Mouse (Mus musculus): ENCODE results near the gene Gm12166.
A peak's percentile ranks its signal among the peaks of the same experiment; 100 is the strongest.
"Not testable (repeated sequence)": the region's sequence is repeated elsewhere in the genome, so short reads cannot be mapped to it uniquely, and the experiment has no call there.

The Gm12166 gene

GRCm38 (mm10) chr11:46054911-46055895 is 3.1 kb upstream of the Gm12166 start:
- no peak for DNase-seq

DNA sequence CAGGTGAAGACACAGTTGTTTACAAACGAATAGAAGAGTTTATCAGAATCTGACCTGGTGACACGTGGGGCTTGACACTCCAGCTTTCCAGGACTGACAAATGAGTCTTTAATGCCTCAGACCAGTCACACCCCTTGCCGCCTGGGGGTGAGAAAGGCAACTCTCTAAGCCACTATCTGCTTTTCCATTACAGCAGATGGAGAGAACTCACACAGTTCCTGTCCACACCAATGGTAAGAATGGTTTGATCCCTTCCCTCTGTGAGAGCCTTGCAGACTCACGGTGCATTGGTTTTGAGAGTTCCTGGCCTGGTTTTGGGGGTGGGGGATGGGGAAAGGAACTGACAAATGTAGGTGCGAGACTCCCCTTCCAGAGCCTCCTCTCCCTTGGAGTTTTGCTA is 2.2 kb upstream of the Gm12166 start:
- DNase-seq: no peak

DNA sequence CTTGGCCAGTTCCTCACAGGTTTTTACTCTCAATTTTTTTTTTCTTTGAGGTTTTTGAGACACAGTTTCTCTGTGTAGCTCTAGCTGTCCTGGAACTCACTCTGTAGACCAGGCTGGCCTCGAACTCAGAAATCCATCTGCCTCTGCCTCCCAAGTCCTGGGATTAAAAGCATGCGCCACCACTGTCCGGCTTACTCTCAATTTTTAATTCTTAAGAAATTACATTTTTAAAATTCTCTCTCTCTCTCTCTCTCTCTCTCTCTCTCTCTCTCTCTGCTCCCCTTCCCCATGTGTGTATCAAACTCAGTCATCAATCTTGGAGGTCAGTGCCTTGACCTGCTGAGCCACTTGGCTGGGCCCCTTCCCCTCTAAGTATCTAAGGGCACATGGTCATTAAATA is 1.3 kb upstream of the Gm12166 start:
- not testable (repeated sequence) for DNase-seq

DNA sequence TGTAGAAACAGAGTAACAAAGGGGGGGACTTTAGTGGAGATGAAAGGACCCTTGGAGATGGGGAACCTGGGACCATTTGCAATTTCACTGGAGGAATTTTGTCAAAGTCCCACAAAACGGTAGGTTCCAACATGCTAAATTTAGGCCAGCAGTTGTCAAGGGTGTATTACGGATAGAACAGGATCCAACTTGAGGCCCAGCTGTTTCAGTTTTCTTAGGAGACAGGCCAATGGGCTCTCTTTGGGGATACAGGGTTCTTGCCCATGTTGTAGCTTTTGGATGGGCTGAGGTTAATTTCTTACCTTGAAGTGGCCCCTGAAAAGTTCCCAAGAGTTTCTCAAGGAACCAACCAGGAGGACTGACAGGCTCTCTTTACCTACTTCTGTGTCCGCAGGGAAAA is 4.9 kb downstream of the Gm12166 start:
- DNase-seq: no peak

DNA sequence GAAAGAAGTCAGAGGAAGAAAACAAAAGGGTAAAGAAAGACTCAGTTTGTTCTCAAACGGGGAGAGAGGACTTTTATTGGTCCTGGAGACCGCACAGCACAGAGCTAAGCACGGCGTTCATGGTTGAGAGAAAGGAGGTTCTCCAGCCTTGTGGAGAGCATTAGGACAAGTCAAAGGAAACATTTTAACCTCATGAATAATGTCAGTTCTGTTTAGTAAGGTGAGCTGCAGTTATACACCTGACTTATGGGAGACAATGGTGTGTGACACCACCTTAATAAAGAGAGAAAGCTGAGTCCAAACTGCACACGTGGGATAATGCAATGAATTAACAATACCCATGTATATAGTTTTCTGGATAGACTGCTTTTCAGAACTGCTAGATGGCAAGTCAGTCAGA is 7.3 kb downstream of the Gm12166 start:
- DNase-seq: no peak

GRCm38 (mm10) chr11:46041607-46042267 is 10.4 kb downstream of the Gm12166 start:
- no peak for DNase-seq

DNA sequence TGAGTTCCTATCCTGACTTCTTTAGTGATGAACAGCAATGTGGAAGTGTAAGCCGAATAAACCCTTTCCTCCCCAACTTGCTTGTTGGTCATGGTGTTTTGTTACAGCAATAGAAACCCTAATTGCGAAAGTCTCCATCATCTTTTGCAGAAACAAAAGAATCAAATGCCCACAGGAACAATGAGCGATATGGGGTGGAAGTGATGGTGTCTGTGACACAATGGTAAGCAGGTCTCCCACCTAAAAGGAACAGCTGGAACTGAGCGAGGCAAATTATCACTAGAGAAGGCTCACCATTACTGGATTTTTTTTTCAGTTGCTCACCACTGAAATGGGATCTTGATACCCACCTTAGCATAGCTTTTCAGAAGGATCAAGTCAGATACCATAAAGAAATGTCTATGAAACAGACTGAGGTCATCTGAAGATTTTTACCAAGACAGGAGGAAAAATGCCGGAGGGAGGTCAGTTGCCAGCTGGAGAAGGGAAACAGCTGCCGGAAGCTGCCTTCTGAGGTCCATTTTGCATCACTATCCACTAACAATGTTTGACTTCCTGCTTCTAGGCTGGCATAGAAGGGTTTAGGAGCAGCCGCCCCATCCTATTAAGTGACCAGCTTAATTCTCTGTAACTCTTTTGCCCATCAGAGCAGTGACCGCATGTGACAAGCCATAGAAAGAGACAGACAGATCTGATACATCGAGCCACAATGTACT is 11.1 kb downstream of the Gm12166 start:
- DNase-seq: no peak

- DNase-seq: peak; percentile 87
Observed at GRCm38 (mm10) chr11:46039335-46039734, 12.8 kb downstream of the Gm12166 start.

- DNase-seq: peak; percentile 27
Observed at GRCm38 (mm10) chr11:46038901-46039300, 13.2 kb downstream of the Gm12166 start.

DNA sequence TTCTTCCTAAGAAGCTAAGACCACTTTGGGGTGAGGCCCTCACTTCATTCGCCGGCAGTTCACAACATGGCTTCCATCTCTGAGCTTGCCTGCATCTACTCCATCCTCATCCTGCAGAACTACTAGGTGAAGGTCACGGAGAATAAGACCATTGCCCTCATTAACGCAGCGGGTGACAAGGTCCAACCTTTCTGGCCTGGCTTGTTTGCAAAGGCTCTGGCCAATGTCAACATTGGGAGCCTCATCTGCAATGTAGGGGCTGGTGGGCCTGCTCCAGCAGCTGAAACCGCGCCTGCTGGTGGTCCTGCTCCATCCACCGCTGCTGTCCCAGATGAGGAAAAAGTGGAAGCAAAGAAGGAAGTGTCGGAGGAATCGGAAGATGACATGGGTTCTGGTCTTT is 15.7 kb downstream of the Gm12166 start:
- DNase-seq: no peak

DNA sequence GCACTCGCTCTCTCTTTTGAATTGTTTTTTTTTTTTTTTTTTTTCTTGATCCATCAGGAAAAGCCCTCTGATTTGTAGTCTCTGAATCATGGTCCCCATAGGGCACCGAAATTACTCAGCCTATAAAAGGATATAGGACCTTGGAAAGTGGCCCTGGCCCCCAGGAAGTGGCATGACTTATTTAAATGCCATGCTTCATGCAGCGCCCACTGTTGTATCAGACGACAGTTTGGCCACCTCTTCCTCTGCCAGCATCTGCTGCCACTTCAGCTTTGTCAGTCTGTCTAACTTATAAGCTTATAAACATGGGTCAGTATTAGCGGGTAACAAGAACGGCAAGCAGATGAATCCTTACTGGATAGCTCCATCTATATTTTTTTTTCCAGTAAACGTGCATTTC is 19.2 kb downstream of the Gm12166 start:
- no peak for DNase-seq

DNA sequence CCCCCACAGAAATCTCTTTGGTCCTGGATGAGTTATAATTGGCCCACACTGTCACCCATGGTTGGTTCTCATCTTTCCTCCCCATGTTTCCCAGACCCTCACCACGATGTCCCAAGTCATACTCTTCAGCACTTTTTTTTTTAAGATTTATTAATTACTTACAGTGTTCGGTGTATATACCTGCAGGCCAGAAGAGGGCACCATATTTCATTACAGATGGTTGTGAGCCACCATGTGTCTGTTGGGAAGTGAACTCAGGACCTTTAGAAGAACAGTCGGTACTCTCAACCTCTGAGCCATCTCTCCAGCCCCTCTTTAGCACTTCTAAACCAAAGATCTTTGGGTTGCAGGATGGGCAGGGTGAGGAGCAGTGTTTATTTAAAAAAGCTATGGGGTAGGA is 20.7 kb downstream of the Gm12166 start:
- DNase-seq: no peak

DNA sequence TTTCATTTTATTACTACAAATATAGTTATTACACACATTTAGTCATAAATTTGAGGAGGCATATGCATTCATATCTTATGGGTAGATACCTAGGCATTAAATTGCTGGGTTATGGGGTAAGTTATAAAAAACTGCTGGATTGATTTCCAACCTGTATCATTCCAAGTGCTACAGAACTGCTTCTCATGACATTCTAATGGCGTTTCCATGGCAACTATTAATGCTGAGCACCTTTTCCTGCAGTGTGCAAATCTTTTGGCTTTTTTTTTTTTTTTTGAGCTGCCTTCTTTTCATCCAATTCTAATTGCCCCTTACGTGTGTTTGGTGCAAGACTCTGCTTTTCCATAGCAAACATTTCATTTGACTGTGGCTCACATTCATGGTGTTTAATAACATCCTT is 22.1 kb downstream of the Gm12166 start:
- DNase-seq: no peak

- DNase-seq: peak; percentile 33
Observed at GRCm38 (mm10) chr11:46029485-46029884, 22.6 kb downstream of the Gm12166 start.

GRCm38 (mm10) chr11:46027952-46028814 is 23.9 kb downstream of the Gm12166 start:
- DNase-seq: no peak

GRCm38 (mm10) chr11:46025962-46026392 is 26.1 kb downstream of the Gm12166 start:
- peak; percentile 42 for DNase-seq

DNA sequence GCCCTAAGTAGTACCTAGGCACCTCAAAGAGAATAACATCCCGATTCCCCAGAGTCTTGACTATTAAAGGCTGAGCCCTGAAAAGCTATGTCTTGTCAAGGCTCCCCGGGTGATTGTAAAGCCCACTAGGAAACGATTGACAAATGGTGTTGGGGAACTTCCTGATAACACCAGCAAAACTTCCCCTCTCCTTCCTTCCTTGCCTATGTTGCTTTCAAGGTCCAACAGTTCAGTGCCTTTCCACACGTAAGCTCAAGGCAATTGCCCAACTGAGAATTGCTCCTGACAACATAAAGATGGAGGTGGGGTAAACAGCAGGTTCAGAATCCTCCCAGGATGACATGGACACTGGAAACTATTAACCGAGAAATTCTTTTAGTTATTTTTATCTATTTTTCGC is 29.1 kb downstream of the Gm12166 start:
- no peak for DNase-seq

DNA sequence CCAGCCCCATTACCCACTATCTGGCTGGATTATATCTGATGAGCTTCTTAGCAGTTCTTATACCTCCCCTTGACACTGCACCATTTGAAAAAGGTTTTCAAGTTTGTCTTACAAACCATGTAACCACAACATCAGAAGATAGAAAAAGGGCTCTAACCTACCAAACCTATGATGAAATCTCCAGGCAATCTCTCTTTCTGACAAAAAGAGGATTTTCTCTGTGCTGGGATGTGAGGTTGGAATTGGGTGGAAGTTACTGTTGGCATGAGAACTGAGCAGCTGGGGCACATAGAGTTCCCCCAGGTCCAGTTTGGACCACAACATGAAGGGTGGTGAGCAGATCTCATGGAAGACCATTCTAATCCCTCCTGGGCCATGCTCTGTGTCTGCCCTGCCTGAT is 30.3 kb downstream of the Gm12166 start:
- no peak for DNase-seq

GRCm38 (mm10) chr11:46020246-46020645 is 31.9 kb downstream of the Gm12166 start:
- DNase-seq: no peak

- DNase-seq: peak; percentile 89
Observed at GRCm38 (mm10) chr11:46016061-46016460, 36.1 kb downstream of the Gm12166 start.

Measured in kidney, postnatal 10 days (tissue).